Mouse (Mus musculus) testis, adult 2 months (tissue): ENCODE data around the gene Tln2. TPM values are rescaled to one million over a fixed set of nuclear protein-coding genes. Genes with fewer than 3 reads are reported as not detected.

Experiments used
- H3K27ac ChIP-seq: fragments of 200-500 bp; 2 replicates; pipeline ENCODE4 v1.5.1; 2012; ENCODE audit warnings: low read depth, low read length; ENCODE audit not compliant: control insufficient read depth, insufficient read depth
- H3K27me3 ChIP-seq: fragments of 200-500 bp; 2 replicates; pipeline ENCODE4 v1.6.1; 2012; ENCODE audit warnings: mild to moderate bottlenecking, low read length, moderate library complexity; ENCODE audit not compliant: control insufficient read depth, insufficient read depth
- H3K36me3 ChIP-seq: fragments of 200-500 bp; 2 replicates; pipeline ENCODE4 v1.6.1; 2012; ENCODE audit warnings: mild to moderate bottlenecking, low read length; ENCODE audit not compliant: control insufficient read depth, insufficient read depth
- H3K4me1 ChIP-seq: fragments of 200-500 bp; 2 replicates; pipeline ENCODE4 v1.6.1; 2012; ENCODE audit warnings: low read length; ENCODE audit not compliant: control insufficient read depth, insufficient read depth
- H3K4me3 ChIP-seq: fragments of 200-500 bp; 2 replicates; pipeline ENCODE4 v1.5.1; 2012; ENCODE audit warnings: low read depth, mild to moderate bottlenecking, low read length, moderate library complexity, mixed read lengths; ENCODE audit not compliant: control insufficient read depth
- CTCF ChIP-seq: fragments of 200-500 bp; IDR thresholded peaks from 2 replicates; pipeline ENCODE4 v1.5.1; 2012; ENCODE audit warnings: low read depth, mild to moderate bottlenecking, inconsistent platforms, low read length, moderate library complexity; ENCODE audit not compliant: control insufficient read depth, insufficient read depth, insufficient replicate concordance
- POLR2A ChIP-seq: fragments of 200-500 bp; IDR thresholded peaks from 2 replicates; pipeline ENCODE4 v1.6.1; 2012; ENCODE audit warnings: low read depth, mild to moderate bottlenecking, inconsistent platforms, low read length, moderate library complexity; ENCODE audit not compliant: control insufficient read depth
- polyA plus RNA-seq: library from polyadenylated mRNA; depleted of rRNA; stranded (reverse); fragments of >200 nt; gene quantifications from 2 replicates; pipeline ENCODE4 v1.2.3, GENCODE M21; 2012

Tln2 gene
- polyA plus RNA-seq, 1 experiment, result 89.6 TPM

GRCm38 (mm10) chr9:67489370-67489769, 70.1 kb downstream of the Tln2 start:
- Histone ChIP-seq H3K36me3 (no peaks in the 10 kb centered on the region), H3K4me3 (no peak overlapping the region), H3K27me3 (no peaks in the 10 kb centered on the region), H3K27ac (no peak overlapping the region), H3K4me1 (no peaks in the 10 kb centered on the region)
- TF ChIP-seq POLR2A (no peak), CTCF (no peak)

DNA sequence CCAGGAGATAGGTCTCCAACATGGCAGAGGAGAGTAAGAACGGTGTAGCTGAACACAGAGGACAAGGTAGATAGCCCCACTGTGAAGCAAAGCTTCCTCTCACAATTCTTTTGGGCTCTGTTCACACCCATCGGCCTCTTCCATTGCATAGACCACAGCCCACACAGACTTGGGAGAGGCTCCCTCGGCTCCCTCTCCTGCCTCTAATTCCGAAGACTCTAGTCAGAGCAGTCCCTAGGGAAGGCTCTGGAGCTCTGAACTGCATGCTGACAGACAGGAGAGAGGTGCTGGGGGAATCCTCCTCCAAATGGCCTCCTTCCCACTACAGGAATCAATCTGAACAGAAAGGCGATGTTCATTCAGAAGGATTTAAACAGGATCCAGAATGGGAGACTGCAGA, 72.9 kb downstream of the Tln2 start:
- no peaks in the 10 kb centered on the region for H3K36me3 ChIP-seq
- no peak overlapping the region for H3K4me3 ChIP-seq
- no peaks in the 10 kb centered on the region for H3K4me1 ChIP-seq
- H3K27ac ChIP-seq, result no peak overlapping the region
- H3K27me3 ChIP-seq, result no peaks in the 10 kb centered on the region
- no peak for TF ChIP-seq POLR2A
- TF ChIP-seq CTCF, result no peak

- H3K36me3 ChIP-seq, result no peaks in the 10 kb centered on the region
- no peak for TF ChIP-seq CTCF
- H3K4me1 ChIP-seq, result no peaks in the 10 kb centered on the region
- H3K27me3 ChIP-seq, result no peaks in the 10 kb centered on the region
- no peak overlapping the region for H3K27ac ChIP-seq
- H3K4me3 ChIP-seq, result no peak overlapping the region
Measured at GRCm38 (mm10) chr9:67485169-67486072, 74.1 kb downstream of the Tln2 start.

- Histone ChIP-seq H3K27me3 (no peaks in the 10 kb centered on the region), H3K27ac (no peak overlapping the region), H3K4me1 (no peaks in the 10 kb centered on the region), H3K4me3 (no peak overlapping the region; the same call in 1 of the 2 replicates), H3K36me3 (no peaks in the 10 kb centered on the region)
- TF ChIP-seq POLR2A, result no peak
- TF ChIP-seq CTCF, result no peak
Measured at GRCm38 (mm10) chr9:67482277-67482676, 77.2 kb downstream of the Tln2 start.

DNA sequence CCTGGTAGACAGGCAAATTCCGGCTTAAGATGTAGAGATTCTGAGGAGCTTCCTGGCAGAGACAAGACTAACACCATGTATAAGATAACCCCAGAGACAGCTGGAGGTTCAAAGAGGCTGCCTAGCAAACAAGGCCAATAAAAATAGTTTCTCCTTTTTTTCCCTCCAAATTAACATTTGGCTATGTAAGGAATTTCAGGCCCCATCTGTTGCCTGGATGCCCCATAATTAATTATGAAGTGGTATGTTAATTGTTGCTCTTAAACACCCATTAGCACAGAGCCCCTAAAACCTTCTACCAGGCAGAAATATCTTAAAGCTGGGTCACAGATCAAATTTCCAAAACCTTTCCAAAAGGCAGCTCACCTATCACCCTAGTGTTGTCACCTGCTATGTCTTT, 77.7 kb downstream of the Tln2 start:
- H3K27ac ChIP-seq, result no peak overlapping the region
- no peaks in the 10 kb centered on the region for H3K36me3 ChIP-seq
- no peaks in the 10 kb centered on the region for H3K27me3 ChIP-seq
- no peaks in the 10 kb centered on the region for H3K4me1 ChIP-seq
- no peak overlapping the region for H3K4me3 ChIP-seq
- no peak for TF ChIP-seq POLR2A
- no peak for TF ChIP-seq CTCF

DNA sequence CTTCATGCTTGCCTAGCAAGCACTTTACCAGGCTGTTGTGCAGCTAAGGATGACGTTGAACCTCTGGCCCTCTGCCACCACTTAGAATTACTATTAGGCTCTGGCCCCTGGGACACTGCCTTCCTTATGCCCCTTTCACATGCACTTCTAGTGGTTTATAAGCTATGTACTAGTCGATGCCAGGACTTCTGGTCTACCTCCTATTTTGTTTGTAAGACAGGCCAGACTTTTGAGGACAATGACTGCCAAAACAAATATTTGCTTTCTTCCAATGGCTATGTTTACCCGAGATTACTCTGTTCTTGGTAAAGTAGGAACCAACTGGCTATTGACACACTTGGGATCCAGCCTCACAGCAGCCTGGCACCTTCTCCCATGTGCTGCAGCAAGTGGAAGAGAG, 82.1 kb downstream of the Tln2 start:
- Histone ChIP-seq H3K4me1 (no peaks in the 10 kb centered on the region), H3K4me3 (no peak overlapping the region), H3K36me3 (no peaks in the 10 kb centered on the region), H3K27me3 (no peaks in the 10 kb centered on the region), H3K27ac (no peak overlapping the region)
- TF ChIP-seq CTCF (no peak), POLR2A (no peak)

DNA sequence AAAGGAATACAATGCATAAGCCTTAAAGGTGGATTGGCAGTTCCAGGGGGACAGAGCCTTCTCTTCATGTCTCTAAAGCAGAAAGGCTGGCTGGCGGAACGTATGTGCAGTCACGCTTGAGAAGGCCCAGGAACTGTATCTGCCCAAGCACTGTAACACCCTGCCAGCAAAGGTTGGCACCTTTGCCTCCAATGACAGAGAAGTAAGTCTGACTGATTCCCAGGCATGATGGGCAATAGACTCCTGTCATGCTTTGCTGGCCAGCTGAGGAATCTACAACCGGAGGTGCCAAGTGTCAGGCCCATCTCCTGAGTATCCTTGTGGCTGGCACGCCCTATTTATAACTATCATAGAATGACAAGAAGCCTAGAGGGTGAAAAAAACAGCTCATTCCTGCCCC, 83.3 kb downstream of the Tln2 start:
- no peaks in the 10 kb centered on the region for H3K27me3 ChIP-seq
- no peak overlapping the region for H3K4me3 ChIP-seq
- no peaks in the 10 kb centered on the region for H3K36me3 ChIP-seq
- TF ChIP-seq POLR2A, result no peak
- TF ChIP-seq CTCF, result no peak
- H3K4me1 ChIP-seq, result no peaks in the 10 kb centered on the region
- H3K27ac ChIP-seq, result no peak overlapping the region
